Mouse (Mus musculus) retina, adult 2 months (tissue): ENCODE measurements around the gene Cryl1.

ENCODE experiments used
- DNase-seq: peaks from one replicate; pipeline ENCODE4 v3.0.0-alpha.2; 2012; ENCODE audit warnings: low read depth, low spot score

Cryl1 gene

GRCm38 (mm10) chr14:57398065-57398757, at the start of gene Cryl1:
Gene Cryl1, minus strand, starts transcription at chr14:57398529.
- peak; percentile 71 for DNase-seq

DNA sequence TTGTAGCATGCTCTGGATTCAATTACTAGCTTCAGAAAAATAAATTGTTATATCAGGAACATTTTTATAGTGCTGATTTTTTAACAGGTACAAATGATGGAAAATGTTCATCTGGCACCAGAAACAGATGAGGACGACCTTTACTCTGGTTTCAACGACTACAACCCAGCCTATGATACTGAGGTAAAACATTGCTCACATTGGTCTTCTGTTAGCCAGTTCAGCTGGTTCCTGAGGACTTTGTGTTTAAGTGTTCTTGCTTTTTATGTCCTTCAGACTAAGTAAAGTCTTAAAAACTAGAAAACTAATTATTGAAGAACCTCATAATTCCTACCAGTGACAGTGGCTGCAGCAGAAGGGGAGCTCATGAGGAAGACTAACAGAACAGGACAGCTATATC, 32.1 kb upstream of the Cryl1 start:
- DNase-seq = no peak

DNA sequence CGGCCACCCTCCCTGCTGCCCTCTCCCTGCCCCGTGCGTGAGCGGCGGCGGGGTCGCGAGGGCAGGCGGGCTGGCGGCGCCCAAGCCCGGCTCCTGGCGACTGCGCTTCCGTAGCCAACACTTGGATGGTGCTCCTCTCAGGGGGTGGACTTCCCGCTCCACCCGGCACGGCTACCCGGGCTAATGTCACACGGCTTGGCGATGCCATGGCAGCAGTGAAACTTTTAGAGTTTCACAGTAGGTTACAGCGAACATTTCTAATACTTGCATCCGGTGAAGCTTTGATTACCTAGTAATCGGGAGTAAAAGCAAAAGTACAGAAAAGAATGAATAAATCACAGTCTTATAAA, 25.9 kb upstream of the Cryl1 start:
- no peak for DNase-seq

DNA sequence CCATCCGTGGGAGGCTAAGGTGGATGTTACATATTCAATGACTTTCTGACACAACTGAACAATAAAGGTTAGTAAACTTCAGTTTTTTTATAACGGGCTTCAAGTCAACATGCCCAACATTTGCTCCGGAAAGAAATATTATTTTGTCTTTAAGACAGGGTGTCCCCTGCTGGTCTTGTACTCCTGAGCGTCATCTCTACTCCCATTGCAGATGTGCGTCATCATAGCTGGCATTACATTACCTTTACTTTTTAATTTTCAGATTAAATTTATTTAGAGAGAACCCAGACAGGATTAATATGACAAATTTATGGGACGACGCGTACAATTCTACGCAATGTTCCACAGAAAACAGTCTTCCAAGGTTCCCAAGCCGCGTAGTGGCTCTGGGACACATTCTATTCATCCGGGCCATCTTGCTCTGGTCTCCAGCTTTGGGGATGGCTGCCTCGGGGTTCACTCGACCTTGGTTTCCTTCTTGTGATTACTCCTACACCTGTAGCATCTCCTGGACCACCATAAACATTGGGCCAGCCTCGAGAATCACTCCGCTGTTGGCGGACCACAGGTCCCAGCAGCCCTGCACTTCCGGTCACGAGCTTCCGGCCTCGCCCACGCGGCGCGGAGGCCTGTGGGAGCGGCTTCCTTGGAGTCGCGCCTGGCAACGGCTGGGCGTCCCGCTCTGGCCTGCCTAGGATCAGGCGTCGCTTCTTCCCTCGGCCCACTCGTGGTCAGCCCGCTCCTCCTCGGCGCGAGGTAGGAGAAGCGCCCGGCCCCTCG, 25.3 kb upstream of the Cryl1 start, which contains the start of gene Ift88:
TSS of gene Ift88 (plus strand) at position 631 of the 780 bp plus-strand sequence.
- peak; percentile 77 for DNase-seq

GRCm38 (mm10) chr14:57417187-57417586, 18.9 kb upstream of the Cryl1 start:
- DNase-seq = no peak

- DNase-seq = no peak
Observed at GRCm38 (mm10) chr14:57412166-57412565, 13.8 kb upstream of the Cryl1 start.

- DNase-seq = no peak
Observed at GRCm38 (mm10) chr14:57409106-57409505, 10.8 kb upstream of the Cryl1 start.

- no peak for DNase-seq
Observed at GRCm38 (mm10) chr14:57408100-57408499, 9.8 kb upstream of the Cryl1 start.

GRCm38 (mm10) chr14:57407039-57407987, 9.0 kb upstream of the Cryl1 start:
- DNase-seq = no peak

GRCm38 (mm10) chr14:57402815-57403214, 4.5 kb upstream of the Cryl1 start:
- DNase-seq = no peak

GRCm38 (mm10) chr14:57398813-57399427, 591 bp upstream of the Cryl1 start:
- DNase-seq = no peak

GRCm38 (mm10) chr14:57397221-57397620, 1.1 kb downstream of the Cryl1 start:
- DNase-seq = no peak

GRCm38 (mm10) chr14:57395470-57395869, 2.9 kb downstream of the Cryl1 start:
- no peak for DNase-seq

GRCm38 (mm10) chr14:57392278-57392677, 6.1 kb downstream of the Cryl1 start:
- no peak for DNase-seq

DNA sequence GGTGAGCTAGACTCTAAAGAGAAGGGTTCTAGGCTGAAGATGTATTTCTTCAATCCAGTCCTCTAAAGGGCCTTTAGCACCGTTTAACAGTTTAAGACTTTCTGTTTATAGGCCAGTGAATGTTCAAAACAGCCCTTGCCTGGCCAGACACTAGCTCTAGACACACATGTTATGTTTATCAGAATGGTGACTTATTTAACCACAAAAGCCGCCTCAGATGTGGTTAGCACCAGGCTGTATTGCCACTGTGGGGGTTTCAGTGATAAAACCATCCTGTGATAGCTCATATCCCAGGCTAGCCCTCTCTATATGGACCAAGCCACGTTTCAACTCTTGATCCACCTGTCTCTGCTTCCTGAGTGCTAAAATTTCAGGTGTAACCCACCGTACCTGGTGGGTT, 6.7 kb downstream of the Cryl1 start:
- no peak for DNase-seq

DNA sequence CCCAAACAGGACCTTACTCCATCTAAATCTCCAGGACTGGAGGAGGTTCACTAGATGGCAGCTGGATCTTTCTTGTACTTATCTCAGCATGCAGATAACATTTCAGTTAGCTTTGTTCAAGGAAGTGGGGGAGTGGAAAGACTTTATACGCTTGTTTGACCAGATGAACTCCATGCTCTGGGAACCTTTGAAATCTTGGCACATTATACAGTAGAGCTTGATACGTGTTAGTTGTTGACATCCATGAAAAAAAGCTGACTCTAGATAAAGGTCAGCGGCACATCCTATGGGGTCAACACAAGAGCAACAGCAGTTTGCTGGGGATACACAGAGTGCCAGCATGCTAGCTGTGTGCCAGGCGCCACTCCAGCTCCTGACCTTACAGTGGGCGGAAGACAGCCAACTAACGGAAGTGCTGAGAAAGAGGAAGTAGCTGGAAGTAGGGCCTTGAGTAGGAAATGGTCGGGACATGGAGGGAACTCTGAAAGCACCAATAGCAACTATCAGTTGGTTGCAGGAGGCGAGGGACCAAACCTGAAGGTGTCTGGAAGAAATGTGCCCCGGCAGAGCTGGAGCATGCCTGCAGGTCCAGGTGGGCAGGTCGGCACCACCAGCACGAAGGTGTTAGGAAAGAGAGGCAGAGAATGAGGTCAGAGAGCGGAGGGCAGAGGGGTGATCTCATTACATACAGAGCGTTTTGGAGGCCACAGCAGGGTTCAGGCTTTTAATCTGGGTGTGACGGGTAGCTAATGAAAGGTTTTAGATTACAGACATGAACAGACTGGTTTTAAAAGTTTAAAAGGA, 11.4 kb downstream of the Cryl1 start:
- no peak for DNase-seq

DNA sequence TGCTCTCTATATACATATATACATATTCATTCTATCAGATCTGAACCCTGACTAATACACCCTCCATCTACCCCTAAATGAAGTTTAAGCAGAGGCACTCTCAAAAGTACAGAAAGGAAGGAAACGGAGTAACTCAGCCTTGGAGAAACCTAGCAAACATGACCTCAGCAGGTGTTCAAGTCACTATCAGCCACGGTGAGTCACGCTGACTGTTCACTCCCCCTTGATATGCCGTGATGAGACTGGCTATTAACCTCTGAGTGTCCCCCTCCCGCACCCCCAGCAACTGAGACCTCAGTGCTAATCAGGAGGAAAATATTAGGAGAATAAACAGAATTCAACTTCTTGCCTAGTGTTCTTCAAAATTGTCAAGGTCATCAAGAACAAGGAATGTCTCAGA, 12.7 kb downstream of the Cryl1 start:
- DNase-seq = no peak

GRCm38 (mm10) chr14:57377531-57377930, 20.8 kb downstream of the Cryl1 start:
- no peak for DNase-seq

DNA sequence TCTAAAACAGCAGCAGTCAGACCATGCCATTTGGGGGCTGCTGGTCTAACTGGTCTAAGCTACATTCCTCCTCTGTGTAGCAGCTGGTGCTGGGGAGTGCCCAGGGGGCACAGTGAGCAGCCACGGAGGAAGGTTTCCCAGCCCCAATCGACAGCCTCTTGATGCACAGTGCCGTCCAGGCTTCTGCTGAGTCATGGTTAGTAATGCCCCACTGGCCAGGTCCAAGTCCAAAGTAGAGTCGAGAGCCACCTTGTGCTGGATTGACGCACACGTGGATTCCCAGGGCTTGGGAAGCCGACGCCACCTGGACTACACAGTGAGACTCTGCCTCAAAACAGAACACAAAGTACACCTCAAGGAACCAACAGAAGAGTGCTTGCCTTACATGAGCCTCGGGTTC, 21.4 kb downstream of the Cryl1 start:
- DNase-seq = no peak

GRCm38 (mm10) chr14:57376016-57376415, 22.3 kb downstream of the Cryl1 start:
- DNase-seq = no peak

- DNase-seq = no peak
Observed at GRCm38 (mm10) chr14:57375205-57375604, 23.1 kb downstream of the Cryl1 start.
